Mouse (Mus musculus) heart, embryonic 11.5 days (tissue): Measurements from ENCODE around the gene Nfe2l3. TPM values are rescaled to one million over a fixed set of nuclear protein-coding genes. Genes with fewer than 3 reads are reported as not detected.

Experiments used
- ATAC-seq: fragments of 200-750 bp; cut with Nextera tagmentation; replicated peaks from 2 replicates; pipeline ENCODE4 v1.8.0; 2017; ENCODE audit warnings: moderate library complexity; ENCODE audit not compliant: insufficient number of reproducible peaks, low FRiP score, low TSS enrichment
- H3K27ac ChIP-seq: fragments of 300-500 bp; sonication (generic); 2 replicates; pipeline ENCODE4 v1.5.1; 2014; ENCODE audit warnings: mild to moderate bottlenecking, low read depth, low read length
- H3K27me3 ChIP-seq: fragments of 300-500 bp; sonication (generic); 2 replicates; pipeline ENCODE4 v1.6.1; 2014; ENCODE audit warnings: mild to moderate bottlenecking, low read length, mixed read lengths; ENCODE audit not compliant: control insufficient read depth, insufficient read depth
- H3K36me3 ChIP-seq: fragments of 300-500 bp; sonication (generic); 2 replicates; pipeline ENCODE4 v1.6.1; 2014; ENCODE audit warnings: mild to moderate bottlenecking, low read length, moderate library complexity, mixed read lengths; ENCODE audit not compliant: control insufficient read depth, insufficient read depth
- H3K4me1 ChIP-seq: fragments of 300-500 bp; sonication (generic); 2 replicates; pipeline ENCODE4 v1.6.1; 2014; ENCODE audit warnings: low read length; ENCODE audit not compliant: control insufficient read depth, insufficient read depth
- H3K4me2 ChIP-seq: fragments of 300-500 bp; sonication (generic); 2 replicates; pipeline ENCODE4 v1.6.1; 2014; ENCODE audit warnings: mild to moderate bottlenecking, moderate library complexity
- H3K4me3 ChIP-seq: fragments of 300-500 bp; sonication (generic); 2 replicates; pipeline ENCODE4 v1.5.1; 2014; ENCODE audit warnings: low read depth, low read length
- H3K9ac ChIP-seq: fragments of 300-500 bp; sonication (generic); 2 replicates; pipeline ENCODE4 v1.6.1; 2014; ENCODE audit warnings: mild to moderate bottlenecking, low read depth, low read length, moderate library complexity
- H3K9me3 ChIP-seq: fragments of 300-500 bp; sonication (generic); replicated peaks from 2 replicates; pipeline ENCODE4 v1.6.1; 2016; ENCODE audit warnings: low read length; ENCODE audit not compliant: control insufficient read depth
- WGBS: fragments of 180-500 bp; shearing (Covaris S2); extraction: QIAGEN DNeasy Blood & Tissue Kit; methylation state at CpG from one replicate; pipeline ENCODE4 v1.1.7; 2014; ENCODE audit not compliant: insufficient replicate concordance; 5-methylcytosine and 5-hydroxymethylcytosine counted together
- polyA plus RNA-seq: library from polyadenylated mRNA; unstranded; fragments of >200 nt; fragmentation: Nextera tagmentation; extraction: Ambion mirVana; gene quantifications from 2 replicates; pipeline ENCODE4 v1.2.1, GENCODE M21; 2014

Gene Nfe2l3
- polyA plus RNA-seq, 1 experiment from 2014 or later = 3.4 TPM

- H3K4me2 ChIP-seq = no peak overlapping the region; the same call in 1 of the 2 replicates
- peaks cover 26% of the 10 kb centered on the region for H3K4me1 ChIP-seq
- H3K4me3 ChIP-seq = no peak overlapping the region
- no peak overlapping the region for H3K9ac ChIP-seq
- H3K27ac ChIP-seq = no peak overlapping the region
- no peaks in the 10 kb centered on the region for H3K9me3 ChIP-seq
- ATAC-seq = no peak
- H3K36me3 ChIP-seq = no peaks in the 10 kb centered on the region
- WGBS = 29% methylated on average over 7 of the region's 7 CpGs
- peaks cover 43% of the 10 kb centered on the region for H3K27me3 ChIP-seq
These were observed 1.8 kb downstream of the Nfe2l3 start for GRCm38 (mm10) chr6:51434270-51434669.

GRCm38 (mm10) chr6:51437665-51438064 lies 5.2 kb downstream of the Nfe2l3 start:
- Histone ChIP-seq H3K9ac (peak overlapping the region; percentile 28; the same call in 1 of the 2 replicates), H3K4me3 (no peak overlapping the region), H3K9me3 (no peaks in the 10 kb centered on the region), H3K36me3 (no peaks in the 10 kb centered on the region), H3K4me2 (peak overlapping the region; percentile 20), H3K27me3 (peaks cover 31% of the 10 kb centered on the region), H3K4me1 (peaks cover 22% of the 10 kb centered on the region), H3K27ac (peak overlapping the region; percentile 66)
- ATAC-seq = 0 out of 2 replicates have a peak, but pooled peaks have one; percentile 16
- WGBS = 29% methylated on average over 4 of the region's 4 CpGs

GRCm38 (mm10) chr6:51438826-51439330 lies 6.4 kb downstream of the Nfe2l3 start:
- Histone ChIP-seq H3K36me3 (no peaks in the 10 kb centered on the region), H3K4me2 (no peak overlapping the region), H3K9ac (no peak overlapping the region), H3K4me1 (peaks cover 22% of the 10 kb centered on the region), H3K9me3 (no peaks in the 10 kb centered on the region), H3K27me3 (peaks cover 19% of the 10 kb centered on the region; the same call in 1 of the 2 replicates), H3K4me3 (no peak overlapping the region), H3K27ac (peak overlapping the region; percentile 50)
- no peak for ATAC-seq
- WGBS = 84% methylated on average over 9 of the region's 9 CpGs

- 48% methylated on average over 9 of the region's 9 CpGs for WGBS
- no peak for ATAC-seq
- H3K27ac ChIP-seq = no peak overlapping the region
These were observed 9.8 kb downstream of the Nfe2l3 start for GRCm38 (mm10) chr6:51442191-51442835.

GRCm38 (mm10) chr6:51452927-51453503 lies 20.5 kb downstream of the Nfe2l3 start:
- ATAC-seq = no peak
- Histone ChIP-seq H3K4me1 (no peaks in the 10 kb centered on the region), H3K9me3 (no peaks in the 10 kb centered on the region), H3K4me2 (no peak overlapping the region), H3K27ac (no peak overlapping the region), H3K27me3 (no peaks in the 10 kb centered on the region), H3K9ac (no peak overlapping the region), H3K4me3 (no peak overlapping the region), H3K36me3 (no peaks in the 10 kb centered on the region; the same call in 1 of the 2 replicates)
- WGBS = 79% methylated on average over 7 of the region's 7 CpGs

More at GRCm38 (mm10) chr6:51442191-51442835, 9.8 kb downstream of the Nfe2l3 start:
- Histone ChIP-seq H3K4me3 (no peak overlapping the region), H3K36me3 (no peaks in the 10 kb centered on the region), H3K4me2 (no peak overlapping the region), H3K9ac (no peak overlapping the region), H3K27me3 (no peaks in the 10 kb centered on the region), H3K9me3 (no peaks in the 10 kb centered on the region), H3K4me1 (peaks cover 18% of the 10 kb centered on the region)

GRCm38 (mm10) chr6:51454949-51455348 lies 22.5 kb downstream of the Nfe2l3 start:
- no peak overlapping the region for H3K4me2 ChIP-seq
- no peak for ATAC-seq
- 45% methylated on average over 3 of the region's 3 CpGs for WGBS
- H3K9me3 ChIP-seq = no peaks in the 10 kb centered on the region
- H3K9ac ChIP-seq = no peak overlapping the region
- H3K36me3 ChIP-seq = peaks cover 5% of the 10 kb centered on the region; the same call in 1 of the 2 replicates
- H3K4me1 ChIP-seq = no peaks in the 10 kb centered on the region
- no peak overlapping the region for H3K27ac ChIP-seq
- H3K27me3 ChIP-seq = no peaks in the 10 kb centered on the region
- H3K4me3 ChIP-seq = no peak overlapping the region

- Histone ChIP-seq H3K36me3 (peaks cover 11% of the 10 kb centered on the region), H3K9ac (no peak overlapping the region), H3K9me3 (no peaks in the 10 kb centered on the region), H3K27ac (no peak overlapping the region), H3K27me3 (no peaks in the 10 kb centered on the region), H3K4me3 (no peak overlapping the region), H3K4me1 (no peaks in the 10 kb centered on the region), H3K4me2 (no peak overlapping the region)
- ATAC-seq = no peak
- 86% methylated on average over 1 of the region's 1 CpGs for WGBS
These were observed 23.7 kb downstream of the Nfe2l3 start for GRCm38 (mm10) chr6:51456198-51456597.

GRCm38 (mm10) chr6:51457283-51457682 lies 24.8 kb downstream of the Nfe2l3 start:
- H3K27me3 ChIP-seq = no peaks in the 10 kb centered on the region
- H3K4me2 ChIP-seq = no peak overlapping the region
- H3K9me3 ChIP-seq = no peaks in the 10 kb centered on the region
- no peak for ATAC-seq
- H3K4me3 ChIP-seq = no peak overlapping the region
- H3K4me1 ChIP-seq = no peaks in the 10 kb centered on the region
- peaks cover 17% of the 10 kb centered on the region for H3K36me3 ChIP-seq
- 76% methylated on average over 3 of the region's 3 CpGs for WGBS
- H3K27ac ChIP-seq = no peak overlapping the region
- H3K9ac ChIP-seq = no peak overlapping the region
